Mouse (Mus musculus): ENCODE measurements around the gene Zfp677. TPM values are rescaled to one million over a fixed set of nuclear protein-coding genes. Genes with fewer than 3 reads are reported as not detected.

Zfp677 gene
- polyA plus RNA-seq, 1 experiment from 2014 or later, result 3.9 TPM

Other genes starting within 250 kb of the Zfp677 start
- not detected in 2 replicates for gene Vmn1r234, start 157.7 kb upstream of the Zfp677 start, polyA plus RNA-seq (2015; fragmentation: Nextera tagmentation; extraction: Ambion mirVana)
- not detected in 2 replicates for gene Vmn1r235, start 127.3 kb upstream of the Zfp677 start, polyA plus RNA-seq (2015; fragmentation: Nextera tagmentation; extraction: Ambion mirVana)
- gene Vmn1r236, start 100.8 kb upstream of the Zfp677 start, polyA plus RNA-seq (2015; fragmentation: Nextera tagmentation; extraction: Ambion mirVana), result not detected in 2 replicates
- not detected in 2 replicates for gene Vmn1r237, start 71.9 kb upstream of the Zfp677 start, polyA plus RNA-seq (2015; fragmentation: Nextera tagmentation; extraction: Ambion mirVana)
- 5.9 and 7.4 TPM in 2 replicates for gene Zfp54, start 39.5 kb downstream of the Zfp677 start, polyA plus RNA-seq (2015; fragmentation: Nextera tagmentation; extraction: Ambion mirVana)
- 16.6 and 17.4 TPM in 2 replicates for gene Zfp51, start 66.6 kb downstream of the Zfp677 start, polyA plus RNA-seq (2015; fragmentation: Nextera tagmentation; extraction: Ambion mirVana)
- 11.4 and 12.3 TPM in 2 replicates for gene Zfp53, start 105.2 kb downstream of the Zfp677 start, polyA plus RNA-seq (2015; fragmentation: Nextera tagmentation; extraction: Ambion mirVana)
- 4.9 and 5.2 TPM in 2 replicates for gene Zfp52, start 151.8 kb downstream of the Zfp677 start, polyA plus RNA-seq (2015; fragmentation: Nextera tagmentation; extraction: Ambion mirVana)
- gene Zfp948, start 183.3 kb downstream of the Zfp677 start, polyA plus RNA-seq (2015; fragmentation: Nextera tagmentation; extraction: Ambion mirVana), result 20.5 and 20.6 TPM in 2 replicates

Measured in kidney, embryonic 16.5 days (tissue).